ENCODE assay signal across 26 mouse cellular contexts in the genomic region with DNA sequence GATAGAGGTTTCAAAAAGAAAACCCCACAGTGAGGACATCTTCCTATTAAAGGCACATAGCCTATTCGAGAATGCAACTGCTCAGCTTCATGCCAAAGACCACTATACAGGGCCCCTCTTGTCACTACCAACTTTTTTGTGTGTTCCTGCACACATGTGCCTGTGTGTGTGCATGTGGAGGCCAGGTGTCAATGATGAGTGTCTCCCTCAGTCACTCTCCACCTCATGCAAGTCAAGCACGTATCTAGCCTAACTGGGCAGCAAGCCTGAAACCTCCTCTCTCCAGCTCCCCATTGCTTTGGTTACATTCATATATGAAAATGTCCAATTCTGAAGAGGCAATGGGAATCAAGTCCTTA.
DNase-seq lines count a peak whose midpoint lies in the region; ATAC-seq and TF ChIP-seq lines count a peak whose summit lies in the region.
"Had no signal": no experiment of that assay in that cellular context is flagged by ENCODE, and none has a peak within 500 bp of the region (broad histone marks: within the 10 kb centered on the region; RNA-seq: fewer than 3 reads in every experiment).

No protein-coding gene starts in this region.

- TF ChIP-seq CTCF in hindbrain, postnatal 0 days (IDR thresholded peaks at IDR 0.05; ENCODE audit: low read depth): no peak

- no peaks in the 10 kb centered on the region; the same call in 1 of the 2 replicates for H3K4me1 ChIP-seq in hindbrain, embryonic 11.5 days (replicated peaks; ENCODE audit: control insufficient read depth, insufficient read depth, low read length)
- no peaks in the 10 kb centered on the region; the same call in 1 of the 2 replicates for H3K4me1 ChIP-seq in hindbrain, postnatal 0 days (ENCODE audit: insufficient read depth, low read length)
- peaks cover 2% of the 10 kb centered on the region; the same call in 1 of the 2 replicates for H3K4me1 ChIP-seq in midbrain, embryonic 11.5 days (ENCODE audit: control insufficient read depth, insufficient read depth, low read length)
- no peaks in the 10 kb centered on the region for H3K4me1 ChIP-seq in midbrain, embryonic 16.5 days (ENCODE audit: control insufficient read depth, insufficient read depth, low read length)
- H3K4me1 ChIP-seq in neural tube, embryonic 12.5 days: no peaks in the 10 kb centered on the region
- no peaks in the 10 kb centered on the region for H3K4me1 ChIP-seq in neural tube, embryonic 15.5 days
- H3K4me1 ChIP-seq: embryonic facial prominence, embryonic 12.5 days; embryonic facial prominence, embryonic 15.5 days had no signal

- no peaks in the 10 kb centered on the region for H3K9me3 ChIP-seq in hindbrain, embryonic 11.5 days (ENCODE audit: control insufficient read depth, low read length)
- H3K9me3 ChIP-seq in hindbrain, postnatal 0 days (ENCODE audit: low read length): no peaks in the 10 kb centered on the region
- H3K9me3 ChIP-seq in midbrain, embryonic 11.5 days (ENCODE audit: control insufficient read depth, low read length): no peaks in the 10 kb centered on the region
- H3K9me3 ChIP-seq in midbrain, embryonic 16.5 days (replicated peaks; ENCODE audit: control insufficient read depth, low read length, poor library complexity, severe bottlenecking): no peaks in the 10 kb centered on the region
- no peaks in the 10 kb centered on the region for H3K9me3 ChIP-seq in neural tube, embryonic 12.5 days
- H3K9me3 ChIP-seq in neural tube, embryonic 15.5 days (replicated peaks): no peaks in the 10 kb centered on the region
- H3K9me3 ChIP-seq: embryonic facial prominence, embryonic 12.5 days; embryonic facial prominence, embryonic 15.5 days; G1E had no signal

- 64% methylated on average over 2 of the region's 2 CpGs for WGBS in hindbrain, embryonic 11.5 days
- 34% methylated on average over 2 of the region's 2 CpGs for WGBS in hindbrain, postnatal 0 days
- WGBS in midbrain, embryonic 11.5 days: 71% methylated on average over 2 of the region's 2 CpGs
- 52% methylated on average over 2 of the region's 2 CpGs for WGBS in midbrain, embryonic 16.5 days
- WGBS in neural tube, embryonic 12.5 days: 60% methylated on average over 2 of the region's 2 CpGs
- WGBS in neural tube, embryonic 15.5 days: 66% methylated on average over 2 of the region's 2 CpGs

- no peaks in the 10 kb centered on the region for H3K36me3 ChIP-seq in hindbrain, embryonic 11.5 days (ENCODE audit: control insufficient read depth, insufficient read depth, low read length)
- no peaks in the 10 kb centered on the region for H3K36me3 ChIP-seq in hindbrain, postnatal 0 days (ENCODE audit: insufficient read depth, low read length)
- no peaks in the 10 kb centered on the region for H3K36me3 ChIP-seq in midbrain, embryonic 11.5 days (ENCODE audit: control insufficient read depth, insufficient read depth, low read length)
- no peaks in the 10 kb centered on the region for H3K36me3 ChIP-seq in midbrain, embryonic 16.5 days (ENCODE audit: control insufficient read depth, insufficient read depth, low read length)
- no peaks in the 10 kb centered on the region for H3K36me3 ChIP-seq in neural tube, embryonic 12.5 days
- H3K36me3 ChIP-seq in neural tube, embryonic 15.5 days: no peaks in the 10 kb centered on the region
- H3K36me3 ChIP-seq: embryonic facial prominence, embryonic 12.5 days; embryonic facial prominence, embryonic 15.5 days had no signal

- no peak overlapping the region for H3K27ac ChIP-seq in hindbrain, embryonic 11.5 days (ENCODE audit: low read depth, low read length)
- H3K27ac ChIP-seq in hindbrain, postnatal 0 days: no peak overlapping the region
- H3K27ac ChIP-seq in midbrain, embryonic 11.5 days (ENCODE audit: low read depth, low read length): no peak overlapping the region
- H3K27ac ChIP-seq in midbrain, embryonic 16.5 days (ENCODE audit: low read length): no peak overlapping the region; the same call in 1 of the 2 replicates
- H3K27ac ChIP-seq in neural tube, embryonic 12.5 days: no peak overlapping the region
- no peak overlapping the region for H3K27ac ChIP-seq in neural tube, embryonic 15.5 days (replicated peaks)
- H3K27ac ChIP-seq: embryonic facial prominence, embryonic 12.5 days; embryonic facial prominence, embryonic 15.5 days; gastrocnemius, adult 2 months had no signal

- H3K9ac ChIP-seq in hindbrain, embryonic 11.5 days (ENCODE audit: low read depth, low read length): no peak overlapping the region
- no peak overlapping the region for H3K9ac ChIP-seq in hindbrain, postnatal 0 days (replicated peaks; ENCODE audit: low read length)
- no peak overlapping the region for H3K9ac ChIP-seq in midbrain, embryonic 11.5 days (ENCODE audit: low read length)
- H3K9ac ChIP-seq in midbrain, embryonic 16.5 days (ENCODE audit: low read depth, low read length): no peak overlapping the region
- no peak overlapping the region for H3K9ac ChIP-seq in neural tube, embryonic 12.5 days
- no peak overlapping the region for H3K9ac ChIP-seq in neural tube, embryonic 15.5 days (replicated peaks)
- H3K9ac ChIP-seq: embryonic facial prominence, embryonic 12.5 days; embryonic facial prominence, embryonic 15.5 days; forebrain, postnatal 0 days had no signal

- DNase-seq in hindbrain, embryonic 11.5 days (ENCODE audit: low spot score): no peak
- DNase-seq in hindbrain, postnatal 0 days (ENCODE audit: low spot score): no peak
- DNase-seq in midbrain, embryonic 11.5 days (ENCODE audit: low spot score, missing footprints): peak; percentile 84
- DNase-seq in adrenal gland, adult 8-10 months: no peak
- DNase-seq: adrenal gland, postnatal 14 days; B cell, adult 2 months; cerebellum, adult 11 months; cerebellum, adult 2 months; cerebellum, adult 9-11 months; cerebellum, postnatal 25 days; forebrain, postnatal 0 days; gastrocnemius, adult 2 months; gastrocnemius, postnatal 14 days; heart, adult 11 months; heart, postnatal 10 days; heart, postnatal 4 days had no signal

- no peak overlapping the region for H3K4me3 ChIP-seq in hindbrain, embryonic 11.5 days (ENCODE audit: low read depth, low read length)
- no peak overlapping the region for H3K4me3 ChIP-seq in hindbrain, postnatal 0 days (ENCODE audit: low read length)
- H3K4me3 ChIP-seq in midbrain, embryonic 11.5 days (ENCODE audit: low read depth, low read length): no peak overlapping the region
- no peak overlapping the region for H3K4me3 ChIP-seq in midbrain, embryonic 16.5 days (ENCODE audit: low read depth, low read length)
- no peak overlapping the region for H3K4me3 ChIP-seq in neural tube, embryonic 12.5 days
- H3K4me3 ChIP-seq in neural tube, embryonic 15.5 days (replicated peaks): no peak overlapping the region
- H3K4me3 ChIP-seq: embryonic facial prominence, embryonic 12.5 days; embryonic facial prominence, embryonic 15.5 days; gastrocnemius, adult 2 months had no signal

- H3K4me2 ChIP-seq in hindbrain, embryonic 11.5 days (replicated peaks; ENCODE audit: low read depth, low read length): no peak overlapping the region
- no peak overlapping the region for H3K4me2 ChIP-seq in hindbrain, postnatal 0 days (ENCODE audit: low read depth, low read length)
- no peak overlapping the region for H3K4me2 ChIP-seq in midbrain, embryonic 11.5 days
- H3K4me2 ChIP-seq in midbrain, embryonic 16.5 days (ENCODE audit: low read length): no peak overlapping the region
- no peak overlapping the region for H3K4me2 ChIP-seq in neural tube, embryonic 12.5 days (replicated peaks)
- H3K4me2 ChIP-seq in neural tube, embryonic 15.5 days: no peak overlapping the region
- H3K4me2 ChIP-seq: embryonic facial prominence, embryonic 12.5 days; embryonic facial prominence, embryonic 15.5 days; heart, embryonic 11.5 days had no signal

- no peaks in the 10 kb centered on the region for H3K27me3 ChIP-seq in hindbrain, embryonic 11.5 days (ENCODE audit: control insufficient read depth, insufficient read depth, low read length)
- no peaks in the 10 kb centered on the region for H3K27me3 ChIP-seq in hindbrain, postnatal 0 days (ENCODE audit: insufficient read depth, low read length)
- H3K27me3 ChIP-seq in midbrain, embryonic 11.5 days (ENCODE audit: control insufficient read depth, insufficient read depth, low read length): no peaks in the 10 kb centered on the region
- no peaks in the 10 kb centered on the region for H3K27me3 ChIP-seq in midbrain, embryonic 16.5 days (ENCODE audit: control insufficient read depth, insufficient read depth, low read depth, low read length)
- no peaks in the 10 kb centered on the region for H3K27me3 ChIP-seq in neural tube, embryonic 12.5 days (replicated peaks)
- no peaks in the 10 kb centered on the region for H3K27me3 ChIP-seq in neural tube, embryonic 15.5 days (replicated peaks)
- H3K27me3 ChIP-seq: CH12.LX; embryonic facial prominence, embryonic 12.5 days; embryonic facial prominence, embryonic 15.5 days; Patski had no signal

- ATAC-seq in hindbrain, embryonic 11.5 days (ENCODE audit: low FRiP score): peak; percentile 43
- no peak for ATAC-seq in hindbrain, postnatal 0 days
- peak; percentile 46 for ATAC-seq in midbrain, embryonic 11.5 days (ENCODE audit: low FRiP score)
- no peak for ATAC-seq in midbrain, embryonic 16.5 days
- ATAC-seq in neural tube, embryonic 12.5 days (ENCODE audit: low FRiP score, low read depth): 0 out of 2 replicates have a peak, but pooled peaks have one; percentile 33
- ATAC-seq in neural tube, embryonic 15.5 days (ENCODE audit: low FRiP score): no peak
- ATAC-seq: forebrain, embryonic 14.5 days; forebrain, postnatal 0 days; Patski had no signal

Comparison
In these comparisons a context has a peak if more than half of its experiments do, and no peak if none do; other contexts are left out.
1. ATAC-seq: peak in hindbrain, embryonic 11.5 days (single experiment), midbrain, embryonic 11.5 days (single experiment) and neural tube, embryonic 12.5 days (single experiment); none in hindbrain, postnatal 0 days (single experiment), midbrain, embryonic 16.5 days (single experiment) and neural tube, embryonic 15.5 days (single experiment).